Mouse (Mus musculus): ENCODE results near the gene Olfr643. TPM values are rescaled to one million over a fixed set of nuclear protein-coding genes. Genes with fewer than 3 reads are reported as not detected.

Olfr643 gene
- polyA plus RNA-seq, 1 experiment from 2014 or later: not detected

GRCm38 (mm10) chr7:104129726-104130125, 7.5 kb downstream of the Olfr643 start, which contains the start of gene Ubqln5:
Gene Ubqln5 (minus strand): TSS chr7:104129826.
- no peaks in the 10 kb centered on the region for H3K4me1 ChIP-seq (ENCODE audit: control insufficient read depth, insufficient read depth, low read length)
- no peaks in the 10 kb centered on the region for H3K9me3 ChIP-seq (ENCODE audit: control insufficient read depth, low read length)
- H3K27me3 ChIP-seq (replicated peaks; ENCODE audit: control insufficient read depth, insufficient read depth, low read length): no peaks in the 10 kb centered on the region
- no peak within 1 kb of the TSS for H3K9ac ChIP-seq (ENCODE audit: low read depth, low read length)
- ATAC-seq: no peak
- H3K4me3 ChIP-seq (ENCODE audit: low read length): no peak within 1 kb of the TSS
- 93% methylated on average over 5 of the region's 5 CpGs for WGBS
- H3K27ac ChIP-seq (ENCODE audit: low read length): no peak within 1 kb of the TSS
- no peak within 1 kb of the TSS for H3K4me2 ChIP-seq (ENCODE audit: low read depth, low read length)
- no peaks in the 10 kb centered on the region for H3K36me3 ChIP-seq (ENCODE audit: control insufficient read depth, insufficient read depth, low read length)

- Histone ChIP-seq H3K4me1 (ENCODE audit: control insufficient read depth, insufficient read depth, low read length) (no peaks in the 10 kb centered on the region), H3K36me3 (ENCODE audit: control insufficient read depth, insufficient read depth, low read length) (no peaks in the 10 kb centered on the region), H3K9ac (ENCODE audit: low read depth, low read length) (no peak within 1 kb of the TSS), H3K9me3 (ENCODE audit: control insufficient read depth, low read length) (no peaks in the 10 kb centered on the region), H3K4me2 (ENCODE audit: low read depth, low read length) (no peak within 1 kb of the TSS), H3K27ac (ENCODE audit: low read length) (no peak within 1 kb of the TSS), H3K27me3 (replicated peaks; ENCODE audit: control insufficient read depth, insufficient read depth, low read length) (no peaks in the 10 kb centered on the region), H3K4me3 (ENCODE audit: low read length) (no peak within 1 kb of the TSS)
- ATAC-seq: no peak
Measured at GRCm38 (mm10) chr7:104104757-104104972, 32.5 kb downstream of the Olfr643 start, which contains the start of gene Olfr646. Gene Olfr646 (plus strand): TSS chr7:104104873.

GRCm38 (mm10) chr7:104103913-104104756, 33.1 kb downstream of the Olfr643 start:
- Histone ChIP-seq H3K9me3 (ENCODE audit: control insufficient read depth, low read length) (no peaks in the 10 kb centered on the region), H3K27me3 (replicated peaks; ENCODE audit: control insufficient read depth, insufficient read depth, low read length) (no peaks in the 10 kb centered on the region), H3K9ac (ENCODE audit: low read depth, low read length) (no peak overlapping the region), H3K4me3 (ENCODE audit: low read length) (no peak overlapping the region), H3K36me3 (ENCODE audit: control insufficient read depth, insufficient read depth, low read length) (no peaks in the 10 kb centered on the region), H3K27ac (ENCODE audit: low read length) (no peak overlapping the region), H3K4me1 (ENCODE audit: control insufficient read depth, insufficient read depth, low read length) (no peaks in the 10 kb centered on the region), H3K4me2 (ENCODE audit: low read depth, low read length) (no peak overlapping the region)
- no peak for ATAC-seq
- WGBS: 43% methylated on average over 4 of the region's 4 CpGs

DNA sequence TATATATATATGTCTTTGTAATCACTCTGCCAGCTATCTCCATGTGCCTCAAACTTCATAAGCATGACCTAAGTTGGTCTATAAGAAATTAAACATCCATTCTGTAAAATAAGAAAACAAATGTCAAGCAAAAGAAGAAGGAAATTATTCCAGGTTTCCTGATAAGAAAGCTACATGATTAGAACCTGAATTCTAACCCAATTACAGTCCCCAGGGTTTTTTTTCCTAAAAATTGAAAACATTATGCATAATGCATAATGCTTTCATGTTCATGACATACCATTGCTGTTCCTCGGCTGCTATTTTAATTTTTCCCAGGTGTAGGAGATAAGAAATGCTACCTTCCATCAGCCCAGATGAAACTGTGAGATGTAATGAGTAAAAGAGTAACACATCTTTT, 51.8 kb downstream of the Olfr643 start, which contains the start of gene Olfr645:
TSS of gene Olfr645 (minus strand) at position 101 of the 400 bp plus-strand sequence.
- WGBS: 75% methylated on average over 1 of the region's 1 CpGs
- no peaks in the 10 kb centered on the region for H3K9me3 ChIP-seq (ENCODE audit: control insufficient read depth, low read length)
- no peak within 1 kb of the TSS for H3K27ac ChIP-seq (ENCODE audit: low read length)
- no peak within 1 kb of the TSS for H3K9ac ChIP-seq (ENCODE audit: low read depth, low read length)
- H3K4me3 ChIP-seq (ENCODE audit: low read length): no peak within 1 kb of the TSS
- no peak for ATAC-seq
- no peaks in the 10 kb centered on the region for H3K27me3 ChIP-seq (replicated peaks; ENCODE audit: control insufficient read depth, insufficient read depth, low read length)
- no peaks in the 10 kb centered on the region for H3K36me3 ChIP-seq (ENCODE audit: control insufficient read depth, insufficient read depth, low read length)
- H3K4me1 ChIP-seq (ENCODE audit: control insufficient read depth, insufficient read depth, low read length): no peaks in the 10 kb centered on the region
- H3K4me2 ChIP-seq (ENCODE audit: low read depth, low read length): no peak within 1 kb of the TSS

- Histone ChIP-seq H3K4me3 (ENCODE audit: low read length) (no peak within 1 kb of the TSS), H3K4me1 (ENCODE audit: control insufficient read depth, insufficient read depth, low read length) (no peaks in the 10 kb centered on the region), H3K9ac (ENCODE audit: low read depth, low read length) (no peak within 1 kb of the TSS), H3K4me2 (ENCODE audit: low read depth, low read length) (no peak within 1 kb of the TSS), H3K36me3 (ENCODE audit: control insufficient read depth, insufficient read depth, low read length) (no peaks in the 10 kb centered on the region), H3K9me3 (ENCODE audit: control insufficient read depth, low read length) (no peaks in the 10 kb centered on the region), H3K27ac (ENCODE audit: low read length) (no peak within 1 kb of the TSS), H3K27me3 (replicated peaks; ENCODE audit: control insufficient read depth, insufficient read depth, low read length) (no peaks in the 10 kb centered on the region)
- no peak for ATAC-seq
- 76% methylated on average over 2 of the region's 2 CpGs for WGBS
Measured at GRCm38 (mm10) chr7:104071769-104072168, 65.4 kb downstream of the Olfr643 start, which contains the start of gene Olfr644. Gene Olfr644 (minus strand): TSS chr7:104071869.

- no peaks in the 10 kb centered on the region for H3K36me3 ChIP-seq (ENCODE audit: control insufficient read depth, insufficient read depth, low read length)
- WGBS: 56% methylated on average over 2 of the region's 2 CpGs
Measured at GRCm38 (mm10) chr7:104061345-104061744, 75.9 kb downstream of the Olfr643 start, which contains the start of gene 4930516K23Rik. Gene 4930516K23Rik (minus strand): TSS chr7:104061445.

DNA sequence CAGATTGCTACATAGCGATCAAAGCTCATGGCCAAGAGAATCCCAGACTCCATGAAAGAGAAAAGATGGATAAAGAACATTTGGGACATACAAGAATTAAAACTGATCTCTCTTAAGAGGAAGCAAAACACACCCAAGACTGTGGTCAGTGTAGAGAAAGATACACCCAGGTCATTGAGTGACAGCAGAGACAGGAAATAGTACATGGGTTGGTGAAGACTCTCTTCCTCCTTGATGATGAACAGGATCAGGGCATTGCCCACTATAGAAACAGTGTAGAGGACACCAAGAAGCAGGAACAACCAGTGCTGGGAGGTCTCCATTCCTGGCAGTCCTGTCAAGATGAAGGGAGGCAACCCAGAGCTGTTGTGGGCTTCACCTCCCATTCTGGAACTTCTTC, 78.0 kb downstream of the Olfr643 start:
- Histone ChIP-seq H3K4me2 (ENCODE audit: low read depth, low read length) (no peak overlapping the region), H3K4me1 (ENCODE audit: control insufficient read depth, insufficient read depth, low read length) (no peaks in the 10 kb centered on the region), H3K36me3 (ENCODE audit: control insufficient read depth, insufficient read depth, low read length) (no peaks in the 10 kb centered on the region), H3K27ac (ENCODE audit: low read length) (no peak overlapping the region), H3K9ac (ENCODE audit: low read depth, low read length) (no peak overlapping the region), H3K9me3 (ENCODE audit: control insufficient read depth, low read length) (no peaks in the 10 kb centered on the region), H3K27me3 (replicated peaks; ENCODE audit: control insufficient read depth, insufficient read depth, low read length) (no peaks in the 10 kb centered on the region), H3K4me3 (ENCODE audit: low read length) (no peak overlapping the region)
- 84% methylated on average over 1 of the region's 1 CpGs for WGBS
- ATAC-seq: no peak

More at GRCm38 (mm10) chr7:104061345-104061744, 75.9 kb downstream of the Olfr643 start, which contains the start of gene 4930516K23Rik:
- no peak within 1 kb of the TSS for H3K9ac ChIP-seq (ENCODE audit: low read depth, low read length)
- no peaks in the 10 kb centered on the region for H3K9me3 ChIP-seq (ENCODE audit: control insufficient read depth, low read length)
- no peak within 1 kb of the TSS for H3K27ac ChIP-seq (ENCODE audit: low read length)
- H3K4me1 ChIP-seq (ENCODE audit: control insufficient read depth, insufficient read depth, low read length): no peaks in the 10 kb centered on the region
- ATAC-seq: no peak
- no peaks in the 10 kb centered on the region for H3K27me3 ChIP-seq (replicated peaks; ENCODE audit: control insufficient read depth, insufficient read depth, low read length)
- no peak within 1 kb of the TSS for H3K4me3 ChIP-seq (ENCODE audit: low read length)
- no peak within 1 kb of the TSS for H3K4me2 ChIP-seq (ENCODE audit: low read depth, low read length)

DNA sequence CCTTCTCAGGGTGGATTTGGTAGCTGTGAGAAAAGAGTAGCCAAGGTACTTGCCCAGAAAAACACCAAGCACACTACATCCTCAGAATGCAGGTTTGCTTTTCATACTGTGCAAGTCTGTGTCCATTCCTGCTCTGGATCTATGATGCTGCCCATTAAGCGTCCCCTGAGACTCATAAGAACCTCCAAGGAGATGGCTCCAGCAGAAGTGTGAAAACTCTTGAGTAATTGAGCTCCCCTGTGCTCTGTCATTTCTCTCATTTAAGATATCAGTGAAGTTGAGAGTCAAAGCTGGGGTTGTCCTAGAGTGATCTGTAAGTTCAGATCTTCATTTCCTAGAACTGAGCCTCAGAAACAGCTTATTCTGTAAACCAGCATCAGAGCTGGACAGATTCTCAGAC, 84.6 kb downstream of the Olfr643 start, which contains the start of gene Olfr642:
TSS of gene Olfr642 (minus strand) at position 101 of the 400 bp plus-strand sequence.
- H3K4me1 ChIP-seq (ENCODE audit: control insufficient read depth, insufficient read depth, low read length): no peaks in the 10 kb centered on the region
- H3K4me3 ChIP-seq (ENCODE audit: low read length): no peak within 1 kb of the TSS
- no peaks in the 10 kb centered on the region for H3K36me3 ChIP-seq (ENCODE audit: control insufficient read depth, insufficient read depth, low read length)
- no peak within 1 kb of the TSS for H3K27ac ChIP-seq (ENCODE audit: low read length)
- no peaks in the 10 kb centered on the region for H3K9me3 ChIP-seq (ENCODE audit: control insufficient read depth, low read length)
- H3K4me2 ChIP-seq (ENCODE audit: low read depth, low read length): no peak within 1 kb of the TSS
- ATAC-seq: no peak
- 83% methylated on average over 1 of the region's 1 CpGs for WGBS
- no peak within 1 kb of the TSS for H3K9ac ChIP-seq (ENCODE audit: low read depth, low read length)
- H3K27me3 ChIP-seq (replicated peaks; ENCODE audit: control insufficient read depth, insufficient read depth, low read length): no peaks in the 10 kb centered on the region

DNA sequence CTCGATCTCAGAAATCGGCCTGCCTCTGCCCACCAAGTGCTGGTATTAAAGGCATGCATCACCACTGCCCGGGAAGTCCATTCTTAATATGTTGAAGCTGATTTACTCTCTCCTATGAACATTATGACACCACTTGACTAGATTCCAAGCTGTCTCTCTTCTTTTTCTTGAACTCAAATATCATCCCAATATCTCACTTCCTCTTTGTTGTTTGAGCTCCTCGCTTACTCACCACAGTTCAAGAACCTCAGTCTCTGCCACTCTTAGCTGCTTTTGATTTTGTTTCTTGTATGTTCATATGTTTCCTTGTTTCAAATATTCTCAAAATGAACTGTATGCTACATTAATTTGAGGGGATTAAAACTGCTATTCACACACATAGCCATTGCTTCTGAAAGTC, 86.5 kb downstream of the Olfr643 start:
- Histone ChIP-seq H3K4me1 (ENCODE audit: control insufficient read depth, insufficient read depth, low read length) (no peaks in the 10 kb centered on the region), H3K27ac (ENCODE audit: low read length) (no peak overlapping the region), H3K9ac (ENCODE audit: low read depth, low read length) (no peak overlapping the region), H3K9me3 (ENCODE audit: control insufficient read depth, low read length) (no peaks in the 10 kb centered on the region), H3K4me2 (ENCODE audit: low read depth, low read length) (no peak overlapping the region), H3K36me3 (ENCODE audit: control insufficient read depth, insufficient read depth, low read length) (no peaks in the 10 kb centered on the region), H3K27me3 (replicated peaks; ENCODE audit: control insufficient read depth, insufficient read depth, low read length) (no peaks in the 10 kb centered on the region), H3K4me3 (ENCODE audit: low read length) (no peak overlapping the region)
- whole genome bisulfite sequencing: 89% methylated on average over 4 of the region's 4 CpGs
- ATAC-seq: no peak

All from intestine, embryonic 16.5 days (tissue).